Mouse (Mus musculus): Measurements from ENCODE around the gene Gp9. TPM values are rescaled to one million over a fixed set of nuclear protein-coding genes. Genes with fewer than 3 reads are reported as not detected.

Gp9 gene
- total RNA-seq, 2 experiments from 2014 or later = 0.42 to 0.74 TPM

DNA sequence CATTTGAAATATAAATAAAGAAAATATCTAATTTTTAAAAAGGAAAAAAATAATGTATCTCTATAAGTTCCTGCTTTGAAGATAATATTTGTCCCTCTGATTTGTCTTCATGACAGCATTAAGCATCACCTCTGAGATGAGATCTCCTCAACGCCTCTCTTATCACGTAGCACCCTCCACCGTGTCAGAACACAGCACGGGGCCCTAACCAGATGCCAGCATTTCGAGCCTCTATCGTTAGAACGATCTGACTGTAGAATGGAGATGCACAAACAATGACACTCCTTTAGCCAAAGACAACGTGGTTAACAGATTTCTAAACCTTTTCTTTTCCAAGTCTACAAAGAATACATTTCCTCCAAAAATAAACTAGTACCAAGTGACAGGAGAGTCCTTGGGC lies 6.2 kb downstream of the Gp9 start:
- no peak for DNase-seq (ENCODE audit: extremely low spot score in 1 of 2, low spot score in 1 of 2)

DNA sequence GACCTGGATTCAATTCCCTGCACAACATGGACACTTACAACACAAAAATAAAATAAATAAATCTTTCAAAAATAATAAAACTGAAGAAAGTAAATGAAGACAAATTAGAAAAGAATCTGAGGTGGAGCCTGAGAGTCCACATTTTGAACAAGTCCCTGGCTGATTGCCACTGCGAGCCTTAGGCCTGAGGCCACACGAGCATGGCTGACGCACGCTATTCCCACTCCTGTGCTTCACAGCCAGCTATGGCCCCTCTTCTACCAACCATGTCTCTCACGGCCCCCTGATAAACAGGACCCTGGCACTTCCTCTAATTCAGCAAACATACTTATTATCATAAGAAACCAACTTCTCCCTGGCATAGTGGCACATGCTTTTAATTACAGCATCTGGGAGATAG lies 8.7 kb downstream of the Gp9 start:
- DNase-seq (ENCODE audit: extremely low spot score in 1 of 2, low spot score in 1 of 2) = no peak

DNA sequence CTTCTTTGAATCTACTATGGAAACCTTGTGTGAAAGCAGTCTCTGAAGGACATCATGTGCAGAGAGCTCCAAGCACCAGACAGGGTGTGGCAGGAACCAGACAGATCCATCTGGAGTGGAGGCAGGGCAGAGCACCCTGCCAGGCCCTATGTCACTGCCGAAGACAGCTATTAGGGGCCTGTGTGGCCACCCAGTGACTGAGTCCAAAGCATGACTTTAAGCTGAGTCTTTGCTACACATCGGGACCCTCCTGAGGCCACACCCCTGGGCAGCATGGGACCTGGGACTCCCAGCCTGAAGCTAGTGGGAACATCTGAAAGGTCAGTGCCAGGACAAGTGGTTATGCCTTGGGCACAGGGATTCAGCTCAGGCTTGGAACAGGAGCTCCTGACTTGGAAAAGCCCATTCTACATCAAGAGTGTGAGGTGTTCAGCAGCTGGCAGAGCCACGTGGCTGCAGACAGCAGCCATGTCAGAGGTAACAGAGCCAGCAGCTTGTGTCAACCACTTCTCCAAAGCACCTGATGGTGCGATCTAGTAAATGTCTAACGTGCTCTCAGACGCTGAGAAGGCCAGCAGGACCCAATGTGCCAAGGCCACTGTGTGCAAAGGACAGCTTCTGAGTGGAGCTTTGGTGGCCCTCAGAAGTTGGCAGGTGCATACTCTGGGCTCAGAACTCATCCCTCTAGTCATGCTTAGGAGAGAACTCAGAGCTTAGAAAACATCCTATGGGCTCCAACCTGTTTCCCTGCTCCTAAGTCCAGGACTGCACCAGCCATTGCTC lies 9.4 kb downstream of the Gp9 start:
- no peak for DNase-seq (ENCODE audit: extremely low spot score in 1 of 2, low spot score in 1 of 2)

DNA sequence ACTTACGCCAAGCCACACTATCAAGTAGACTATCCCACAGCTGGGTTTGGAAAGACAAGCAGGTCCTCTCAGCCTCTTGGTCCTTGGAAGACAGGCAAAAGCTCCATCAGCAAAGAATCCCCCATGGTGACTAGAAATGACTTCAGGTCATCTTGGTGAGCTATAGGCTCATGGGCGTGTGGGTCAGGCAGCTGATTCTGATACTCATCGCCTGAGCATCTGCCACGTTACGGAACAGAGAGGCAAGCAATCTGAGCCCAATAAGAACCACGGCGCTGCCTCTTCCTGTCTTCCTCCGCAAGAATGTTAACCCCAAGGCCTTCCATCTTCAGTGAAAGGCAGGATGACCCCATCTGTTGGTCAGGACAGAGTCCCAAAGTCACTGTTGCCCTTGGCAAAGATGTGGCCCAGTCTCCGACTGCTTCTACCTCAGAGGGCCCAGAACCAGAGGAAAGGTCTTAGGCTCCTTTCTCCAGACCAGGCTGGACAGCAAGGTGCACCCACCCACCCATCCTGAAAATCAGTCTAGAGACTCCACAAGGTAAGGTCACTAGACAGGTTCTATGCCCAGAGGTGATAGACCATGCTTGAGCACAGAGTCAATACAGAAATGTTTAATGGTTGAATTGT lies 10.5 kb downstream of the Gp9 start:
- DNase-seq (ENCODE audit: extremely low spot score in 1 of 2, low spot score in 1 of 2) = no peak

DNA sequence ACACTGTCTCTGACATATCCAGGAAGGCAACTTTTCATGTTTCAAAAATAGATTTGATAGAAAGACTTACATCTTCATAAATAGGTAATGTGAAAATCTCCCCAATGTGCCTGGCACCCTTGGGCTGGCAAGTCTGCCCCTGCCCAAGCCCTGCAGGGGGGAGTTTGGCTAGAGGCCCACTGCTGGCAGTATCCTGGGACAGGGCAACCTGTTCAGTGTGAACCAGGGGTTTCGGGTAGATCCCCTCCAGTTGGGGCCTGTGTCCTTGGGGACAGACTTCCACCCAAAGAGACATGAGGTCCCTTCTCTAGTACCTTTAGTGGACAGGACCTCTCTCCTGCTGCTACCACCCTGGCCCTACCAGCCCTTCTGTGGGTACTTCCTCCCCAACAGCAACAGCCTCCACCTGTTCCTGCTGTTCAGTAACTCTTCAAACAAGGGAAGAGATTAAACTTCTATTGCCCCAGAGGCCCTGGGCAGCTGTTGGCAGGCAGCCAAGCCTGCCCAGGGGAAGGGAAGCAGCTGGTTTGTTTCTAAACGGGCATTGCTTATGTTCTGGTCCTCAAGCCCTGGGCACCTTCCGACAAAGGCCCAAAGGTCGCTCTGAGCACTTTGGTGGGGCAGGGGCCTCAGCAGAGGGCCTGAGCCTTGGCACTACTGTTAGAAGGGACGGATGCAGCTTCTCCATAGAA lies 11.2 kb downstream of the Gp9 start:
- no peak for DNase-seq (ENCODE audit: extremely low spot score in 1 of 2, low spot score in 1 of 2)

DNA sequence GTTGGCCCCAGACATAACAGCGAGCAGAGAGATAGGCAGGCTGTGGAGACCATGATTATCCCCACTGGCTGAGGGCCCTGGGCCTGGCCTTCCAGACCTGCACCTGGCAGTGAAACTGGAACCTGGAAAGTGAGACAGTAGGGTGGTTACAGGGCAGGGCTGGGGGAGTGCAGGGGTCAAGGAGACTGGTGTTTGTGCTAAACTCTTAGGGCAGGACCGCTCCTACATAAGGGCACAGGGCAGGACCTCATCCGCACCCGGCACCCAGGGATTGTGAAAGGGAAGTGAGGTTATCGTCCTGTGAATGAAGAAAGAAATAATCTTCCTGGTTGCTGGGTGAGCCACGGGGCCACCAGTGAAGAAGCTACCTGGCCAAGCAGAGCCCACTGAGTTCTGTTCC lies 11.9 kb downstream of the Gp9 start:
- no peak for DNase-seq (ENCODE audit: extremely low spot score in 1 of 2, low spot score in 1 of 2)

DNA sequence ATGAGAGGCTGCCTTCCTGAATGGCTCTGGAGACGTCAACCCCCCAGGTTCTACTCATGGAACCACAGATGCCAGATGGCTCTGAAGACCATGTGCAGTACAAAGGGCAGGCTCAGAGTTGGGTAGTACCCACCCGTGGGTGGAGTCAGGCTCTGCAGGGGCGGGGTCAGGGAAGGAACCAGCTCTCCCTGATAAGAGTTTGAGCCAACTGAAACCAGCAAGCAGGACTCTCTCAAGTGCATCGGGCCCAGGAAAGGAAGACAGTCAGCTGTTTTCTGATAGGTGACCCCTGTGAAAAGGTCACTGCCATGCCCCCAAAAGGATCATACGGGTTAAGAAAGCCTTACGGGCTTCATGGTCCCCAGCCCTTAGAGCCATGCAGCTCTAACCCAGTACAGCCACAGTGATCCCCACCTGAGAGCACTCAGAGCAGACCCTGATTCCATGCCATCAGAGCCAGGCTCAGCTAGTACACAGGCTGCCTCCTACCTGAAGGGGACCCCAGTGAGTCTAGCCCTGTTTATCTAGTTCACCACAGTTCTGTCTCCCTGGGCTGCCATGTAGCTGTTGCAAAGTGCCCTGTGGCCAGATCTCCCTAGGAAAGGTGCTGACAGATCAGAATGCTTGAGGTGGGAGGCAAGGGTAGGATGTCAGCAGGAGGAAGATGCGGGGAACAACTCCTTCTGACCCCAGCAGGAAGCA lies 13.1 kb downstream of the Gp9 start:
- no peak for DNase-seq (ENCODE audit: extremely low spot score in 1 of 2, low spot score in 1 of 2)

DNA sequence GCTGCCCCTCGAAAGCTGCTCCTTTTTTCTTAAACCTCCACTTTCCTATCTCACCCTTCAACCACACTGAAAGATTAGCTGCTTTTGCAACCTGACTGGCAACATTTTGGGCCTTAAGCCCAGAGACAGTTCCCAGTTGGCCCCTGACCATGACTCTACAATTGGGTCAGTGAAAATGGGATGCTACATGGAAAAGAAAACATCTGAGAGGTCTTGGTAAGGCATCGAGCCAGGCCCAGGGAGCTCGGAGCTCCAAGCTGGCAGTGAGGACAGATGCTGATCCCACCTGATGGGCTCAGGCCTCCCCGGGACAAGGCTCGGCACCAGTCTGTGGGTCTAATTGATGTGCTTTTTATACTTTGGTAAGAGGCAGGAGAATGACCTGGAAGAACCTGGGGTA lies 14.0 kb downstream of the Gp9 start:
- DNase-seq (ENCODE audit: extremely low spot score in 1 of 2, low spot score in 1 of 2) = no peak

DNA sequence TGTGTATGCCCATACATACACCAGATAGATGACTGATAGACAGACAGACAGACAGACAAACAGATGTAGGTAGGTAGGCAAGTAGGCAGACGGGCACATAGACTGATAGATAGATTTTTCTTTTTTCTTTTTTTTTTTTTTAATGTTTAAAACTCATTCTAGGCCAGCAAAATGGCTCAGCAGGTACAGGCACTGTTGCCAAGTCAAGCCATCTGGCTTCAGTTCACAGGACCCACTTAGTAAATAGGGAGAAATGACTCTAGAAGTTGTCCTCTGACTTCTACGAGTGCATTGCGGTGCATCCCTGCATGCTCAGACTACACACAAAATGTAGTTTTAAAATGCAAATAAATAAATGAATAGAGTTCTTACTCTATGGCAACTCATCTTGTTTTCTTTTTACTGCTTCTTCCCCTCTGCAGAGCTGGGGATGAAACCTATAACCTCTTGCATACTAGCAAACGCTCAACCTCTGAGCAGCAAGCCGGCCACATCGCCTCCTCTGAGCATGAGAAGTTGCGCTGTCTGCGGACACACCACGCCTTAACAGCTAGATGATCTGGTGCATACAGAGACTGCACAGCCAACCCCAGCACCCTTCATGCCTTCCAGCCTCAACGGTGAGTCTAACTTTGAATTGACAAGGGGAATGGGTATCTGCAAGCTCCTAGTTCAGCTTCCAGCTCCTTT lies 16.1 kb downstream of the Gp9 start:
- DNase-seq (ENCODE audit: extremely low spot score in 1 of 2, low spot score in 1 of 2) = no peak

DNA sequence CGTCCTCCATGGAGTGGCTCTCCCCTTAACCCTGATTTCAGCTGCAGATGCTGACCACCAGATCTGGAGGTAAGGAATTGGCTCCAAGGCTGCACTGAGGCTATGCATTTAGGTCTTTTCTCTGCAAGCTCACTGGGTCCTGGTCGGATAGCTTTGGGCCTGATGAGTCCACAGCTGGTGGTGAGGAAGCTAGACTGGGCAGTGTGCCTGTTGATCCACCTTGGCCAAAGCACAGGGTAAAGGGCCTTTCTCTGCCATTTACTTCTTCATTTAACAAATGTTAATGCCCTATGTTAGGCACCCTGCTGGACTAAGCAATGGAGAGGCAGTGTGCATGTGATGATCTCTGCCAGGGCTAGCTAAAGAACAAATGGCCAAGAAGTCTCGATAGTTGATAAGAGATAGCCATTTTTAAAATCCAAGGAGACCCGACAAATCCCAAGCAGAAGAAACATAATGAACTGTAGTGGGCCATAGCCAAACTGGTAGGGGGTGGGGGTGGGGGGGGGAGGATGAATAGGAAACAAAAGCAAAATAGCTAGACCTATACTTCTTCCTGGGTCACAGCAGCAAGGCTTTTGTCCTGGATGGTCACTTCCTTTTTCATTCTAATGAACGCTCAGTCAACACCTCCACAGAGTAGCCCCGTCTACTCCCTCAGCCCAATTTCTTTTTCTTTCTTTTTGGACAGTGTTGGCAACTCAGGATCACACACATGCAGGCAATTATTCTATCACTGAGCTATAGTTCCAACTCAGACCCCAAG lies 17.7 kb downstream of the Gp9 start:
- no peak for DNase-seq (ENCODE audit: extremely low spot score in 1 of 2, low spot score in 1 of 2)

DNA sequence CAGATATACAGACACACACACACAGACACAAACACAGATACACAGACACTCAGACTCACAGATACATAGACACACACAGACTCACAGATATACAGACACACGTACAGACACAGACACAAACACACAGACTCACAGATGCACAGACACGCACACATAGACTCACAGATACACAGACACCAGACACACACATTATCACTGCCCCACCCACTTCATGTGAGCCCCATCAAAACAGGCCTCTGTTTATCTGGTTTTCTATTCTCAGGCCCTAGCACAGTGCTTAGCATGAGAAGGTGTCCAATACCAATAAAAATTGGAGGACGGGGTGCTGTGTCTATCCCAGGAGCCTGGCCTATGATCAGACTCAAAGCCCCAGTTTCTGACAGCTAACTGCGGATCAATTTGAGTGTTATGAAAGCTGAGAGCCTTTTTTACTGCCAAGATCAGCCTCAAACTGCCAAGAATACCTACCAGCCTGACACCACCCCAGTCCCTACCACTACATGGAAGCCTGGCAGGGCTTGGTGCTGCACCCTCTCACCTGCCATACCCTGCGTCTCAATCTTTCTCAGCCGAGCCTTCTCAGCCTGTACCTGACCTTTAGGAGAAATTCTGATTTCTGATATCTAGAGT lies 18.5 kb downstream of the Gp9 start:
- DNase-seq (ENCODE audit: extremely low spot score in 1 of 2, low spot score in 1 of 2) = no peak

DNA sequence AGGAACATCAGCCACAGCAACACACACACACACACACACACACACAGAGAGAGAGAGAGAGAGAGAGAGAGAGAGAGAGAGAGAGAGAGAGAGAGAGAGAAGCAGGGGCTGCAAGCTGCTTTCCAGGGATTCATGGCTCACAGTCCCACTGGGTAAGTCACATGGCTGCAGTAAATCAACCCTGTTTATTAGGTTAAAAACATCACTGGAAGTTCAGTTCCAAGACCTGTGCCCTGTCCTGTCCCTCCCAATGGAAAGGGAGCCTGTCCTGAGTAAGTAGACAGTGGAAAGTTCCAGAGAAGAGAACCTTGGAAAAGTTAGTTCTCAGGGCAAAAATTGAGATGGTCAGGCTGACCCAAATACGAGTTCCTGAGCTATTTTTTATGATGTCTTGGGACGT lies 19.4 kb downstream of the Gp9 start:
- no peak for DNase-seq (ENCODE audit: extremely low spot score in 1 of 2, low spot score in 1 of 2)

DNA sequence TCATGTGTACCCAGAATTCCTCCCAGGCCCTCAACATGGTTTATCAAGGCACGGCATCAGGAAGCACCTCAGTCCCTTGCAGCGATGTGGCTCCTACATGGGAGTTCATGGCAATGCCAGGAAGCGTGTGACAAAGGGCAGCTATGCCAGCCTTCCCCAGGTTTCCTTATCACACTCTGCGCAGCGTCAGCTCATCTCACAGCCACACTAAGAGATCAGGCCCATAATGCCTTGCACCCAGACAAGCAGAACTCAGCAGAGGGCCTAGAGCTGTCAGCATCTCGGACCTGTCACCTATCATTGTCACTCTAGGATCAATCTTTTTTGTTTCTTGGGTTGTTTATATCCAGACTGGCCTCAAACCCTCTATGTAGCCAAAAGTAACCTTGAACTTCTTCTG lies 21.7 kb downstream of the Gp9 start:
- DNase-seq (ENCODE audit: extremely low spot score in 1 of 2, low spot score in 1 of 2) = no peak

DNA sequence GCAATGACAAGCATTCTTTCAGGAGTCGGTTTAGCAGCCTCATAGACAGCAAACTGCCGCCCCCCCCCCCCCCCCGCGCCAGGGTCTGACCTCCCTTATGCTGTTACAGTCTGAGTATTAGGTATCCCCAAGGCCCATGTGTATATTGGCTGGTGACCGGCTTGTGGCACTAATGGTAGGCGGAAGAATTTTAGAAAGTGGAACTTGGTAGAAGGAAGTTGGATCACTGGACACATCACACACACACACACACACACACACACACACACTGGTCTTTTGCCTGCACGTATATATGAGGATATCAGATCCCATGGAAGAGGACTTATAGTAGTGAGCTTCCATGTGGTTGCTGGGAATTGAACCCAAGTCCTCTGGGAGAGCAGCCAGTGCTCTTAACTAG lies 24.6 kb downstream of the Gp9 start:
- no peak for DNase-seq (ENCODE audit: extremely low spot score in 1 of 2, low spot score in 1 of 2)

DNA sequence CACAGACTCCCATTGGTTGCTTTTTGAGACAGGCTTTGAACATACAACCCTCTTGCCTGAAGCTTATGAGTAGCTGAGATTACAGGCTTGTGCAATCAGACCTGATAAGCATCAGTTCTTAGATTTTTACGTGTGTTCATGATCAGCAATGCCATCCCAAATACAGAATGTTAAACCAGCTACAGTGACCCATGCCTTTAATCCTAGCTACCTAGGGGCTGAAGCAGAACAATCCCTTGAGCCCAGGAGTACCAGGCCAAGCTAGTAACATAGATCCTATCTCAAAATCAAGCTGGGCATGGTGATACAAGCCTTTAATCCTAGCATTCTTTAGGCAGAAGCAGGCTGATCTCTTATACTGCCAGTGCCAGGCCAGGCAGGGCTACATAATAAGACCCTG lies 26.2 kb downstream of the Gp9 start:
- no peak for DNase-seq (ENCODE audit: extremely low spot score in 1 of 2, low spot score in 1 of 2)

DNA sequence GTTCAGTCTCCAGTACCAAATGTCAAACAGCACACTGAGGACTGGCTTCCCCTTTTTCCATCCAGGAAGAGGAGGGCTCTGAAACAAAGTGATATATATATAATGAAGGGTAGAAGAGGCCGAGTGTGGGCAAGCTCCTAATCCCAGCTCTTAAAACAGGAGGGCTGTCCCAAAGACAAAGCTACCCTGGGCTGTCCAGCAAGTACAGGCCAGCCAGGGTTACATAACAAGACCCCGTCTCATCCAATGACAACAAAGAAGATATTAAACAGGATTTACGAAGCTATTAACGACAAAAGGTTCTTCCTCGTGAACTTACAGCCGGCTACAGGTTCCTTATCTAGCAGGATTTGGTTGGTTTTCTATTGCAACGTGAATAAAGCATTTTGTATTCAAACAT lies 27.0 kb downstream of the Gp9 start:
- no peak for DNase-seq (ENCODE audit: extremely low spot score in 1 of 2, low spot score in 1 of 2)

DNA sequence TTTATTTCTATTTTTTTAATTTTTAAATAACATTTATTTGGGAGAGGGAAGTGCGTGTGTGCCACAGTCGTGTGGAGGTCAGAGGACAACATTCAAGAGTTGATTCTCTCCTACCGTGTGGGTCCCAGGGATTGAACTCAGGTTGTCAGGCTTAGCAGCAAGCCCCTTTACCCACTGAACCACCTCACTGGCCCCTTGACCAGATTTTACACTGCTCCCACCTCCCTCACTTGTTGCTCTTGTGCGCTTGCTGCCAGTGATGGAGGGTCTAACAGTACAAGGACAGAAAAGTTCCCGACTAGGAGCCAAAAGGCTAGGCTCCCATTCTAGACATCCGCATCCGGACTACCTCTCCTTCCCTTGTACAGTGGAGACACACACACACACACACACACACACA lies 27.6 kb downstream of the Gp9 start:
- DNase-seq (ENCODE audit: extremely low spot score in 1 of 2, low spot score in 1 of 2) = no peak

DNA sequence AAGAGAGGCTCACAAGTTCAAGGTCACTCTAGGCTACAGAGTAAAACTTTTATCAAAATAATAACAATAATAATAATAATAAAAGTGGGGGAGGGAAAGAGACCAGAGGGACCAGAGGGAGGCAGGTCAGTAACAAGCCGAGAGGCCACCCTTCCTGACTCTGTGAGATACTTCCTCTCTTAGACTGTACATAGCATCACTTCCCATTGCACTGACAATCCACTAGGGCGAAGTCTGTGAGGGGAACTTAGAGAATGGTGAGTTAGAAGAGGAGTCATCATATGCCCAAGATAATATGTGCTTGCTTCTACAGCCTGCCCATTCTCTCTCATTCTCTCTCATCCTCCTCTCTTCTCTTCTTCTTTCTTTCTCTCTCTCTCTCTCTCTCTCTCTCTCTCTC lies 28.2 kb downstream of the Gp9 start:
- DNase-seq (ENCODE audit: extremely low spot score in 1 of 2, low spot score in 1 of 2) = no peak

DNA sequence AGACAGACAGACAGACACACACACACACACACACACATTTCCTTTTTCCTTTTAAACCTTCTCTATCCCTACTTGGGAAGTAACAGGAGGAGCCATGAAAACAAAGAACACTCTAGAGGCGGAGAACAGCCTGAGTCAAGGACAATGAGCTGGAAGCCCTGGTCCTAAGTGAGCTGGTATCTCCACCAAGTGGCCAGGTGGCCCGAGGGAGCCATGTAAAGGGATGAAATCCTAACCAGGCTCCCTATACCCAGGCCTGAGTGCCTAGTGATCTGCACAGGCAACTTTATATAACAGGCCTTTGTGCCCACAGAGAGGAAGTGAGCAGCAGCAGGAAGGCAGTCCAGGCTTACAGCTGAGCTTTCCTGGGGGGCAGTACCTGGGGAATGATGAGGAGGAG lies 29.0 kb downstream of the Gp9 start:
- DNase-seq (ENCODE audit: extremely low spot score in 1 of 2, low spot score in 1 of 2) = no peak
